Mouse (Mus musculus) ES-E14 (cell line): ENCODE data around the gene Nlrp4c. TPM values are rescaled to one million over a fixed set of nuclear protein-coding genes. Genes with fewer than 3 reads are reported as not detected.

ENCODE experiments used
- DNase-seq: peaks from one replicate; pipeline ENCODE4 v3.0.0-alpha.2; 2013; ENCODE audit warnings: low read depth, low spot score
- H3K27ac ChIP-seq: 2 replicates; pipeline ENCODE4 v1.5.1; 2012; ENCODE audit warnings: low read depth, mild to moderate bottlenecking, low read length, moderate library complexity, mixed read lengths; ENCODE audit not compliant: poor library complexity, insufficient read depth, severe bottlenecking
- H3K36me3 ChIP-seq: 2 replicates; pipeline ENCODE4 v1.6.1; 2012; ENCODE audit warnings: mild to moderate bottlenecking, low read length, moderate library complexity, mixed read lengths; ENCODE audit not compliant: control insufficient read depth, poor library complexity, insufficient read depth, severe bottlenecking
- H3K4me1 ChIP-seq, 2 experiments: fragments of 150-350 bp in 1 of 2; sonication (generic) in 1 of 2; 2 replicates each; pipeline ENCODE4 v1.6.1; 2012; ENCODE audit warnings: low read length in 2 of 2, mild to moderate bottlenecking in 1 of 2, mixed read lengths in 1 of 2; ENCODE audit not compliant: control insufficient read depth in 2 of 2, insufficient read depth in 2 of 2, poor library complexity in 1 of 2
- H3K4me3 ChIP-seq, 2 experiments: fragments of 150-350 bp in 1 of 2; sonication (generic) in 1 of 2; 2 replicates each; pipeline ENCODE4 v1.5.1; 2012; ENCODE audit warnings: low read length in 2 of 2, low read depth in 1 of 2, mild to moderate bottlenecking in 1 of 2, mixed read lengths in 1 of 2; ENCODE audit not compliant: insufficient read depth in 1 of 2, poor library complexity in 1 of 2, severe bottlenecking in 1 of 2
- H3K9ac ChIP-seq: 2 replicates; pipeline ENCODE4 v1.6.1; 2012; ENCODE audit warnings: low read depth, mild to moderate bottlenecking, low read length, mixed read lengths; ENCODE audit not compliant: poor library complexity, insufficient read depth, severe bottlenecking
- H3K9me3 ChIP-seq: fragments of 150-350 bp; sonication (generic); 2 replicates; pipeline ENCODE4 v1.6.1; 2012; ENCODE audit warnings: low read depth, mild to moderate bottlenecking, low read length; ENCODE audit not compliant: control insufficient read depth, insufficient read depth
- CHD2 ChIP-seq: IDR thresholded peaks from 2 replicates; pipeline ENCODE4 v1.6.1; 2014; ENCODE audit warnings: mild to moderate bottlenecking, low read depth, low read length, inconsistent platforms
- HCFC1 ChIP-seq: IDR thresholded peaks from 2 replicates; pipeline ENCODE4 v1.6.1; 2012; ENCODE audit warnings: low read length, inconsistent platforms, borderline replicate concordance; ENCODE audit not compliant: insufficient read depth
- MAFK ChIP-seq: IDR thresholded peaks from 2 replicates; pipeline ENCODE4 v1.6.1; 2014; ENCODE audit warnings: mild to moderate bottlenecking, low read depth, low read length, inconsistent platforms; ENCODE audit not compliant: insufficient read depth
- ZC3H11A ChIP-seq: IDR thresholded peaks from 2 replicates; pipeline ENCODE4 v1.6.1; 2012; ENCODE audit warnings: low read depth, mild to moderate bottlenecking, inconsistent platforms, low read length, borderline replicate concordance
- ZNF384 ChIP-seq: IDR thresholded peaks from 2 replicates; pipeline ENCODE4 v1.6.1; 2012; ENCODE audit warnings: low read depth, low read length, inconsistent platforms
- in situ Hi-C, 2 experiments: fragments of 600-800 bp; cut with MboI; formaldehyde crosslinking; loops; one replicate each; pipeline ENCODE4 v1.15.1; 2025; ENCODE audit warnings: low sequenced_read_pairs in 2 of 2, inconsistent platforms in 1 of 2; ENCODE audit not compliant: unreplicated experiment in 2 of 2
- total RNA-seq: library from RNA; depleted of rRNA; stranded (reverse); fragments of 300-350 nt; gene quantifications from 2 replicates; pipeline ENCODE4 v1.2.3, GENCODE M21; 2012

Nlrp4c gene
- total RNA-seq, 1 experiment = 5.5 TPM

- TF ChIP-seq ZNF384 (no peak), ZC3H11A (no peak), MAFK (no peak), HCFC1 (no peak), CHD2 (no peak)
- Histone ChIP-seq H3K9me3 (no peaks in the 10 kb centered on the region), H3K36me3 (no peaks in the 10 kb centered on the region; the same call in 1 of the 2 replicates), H3K4me1 (no peaks in the 10 kb centered on the region), H3K9ac (no peak overlapping the region), H3K4me3 (no peak overlapping the region), H3K27ac (no peak overlapping the region)
- DNase-seq = no peak
- in situ Hi-C loops = no loop called here
Measured at GRCm38 (mm10) chr7:6139295-6139694, 94.3 kb downstream of the Nlrp4c start.

GRCm38 (mm10) chr7:6143991-6144531, 99.1 kb downstream of the Nlrp4c start:
- in situ Hi-C loops = no loop called here
- H3K4me1 ChIP-seq = peaks cover 7 to 12% of the 10 kb centered on the region in 2 experiments; a peak in 3 of 4 replicates

GRCm38 (mm10) chr7:6145423-6146188, 100.6 kb downstream of the Nlrp4c start:
- Histone ChIP-seq H3K9ac (no peak overlapping the region), H3K27ac (no peak overlapping the region), H3K4me3 (no peak overlapping the region), H3K4me1 (peaks cover 7 to 14% of the 10 kb centered on the region in 2 experiments; a peak in 3 of 4 replicates), H3K9me3 (no peaks in the 10 kb centered on the region), H3K36me3 (no peaks in the 10 kb centered on the region; the same call in 1 of the 2 replicates)
- no peak for DNase-seq
- TF ChIP-seq HCFC1 = no peak
- TF ChIP-seq ZC3H11A = no peak
- TF ChIP-seq ZNF384 = no peak
- TF ChIP-seq MAFK = no peak
- no peak for TF ChIP-seq CHD2
- in situ Hi-C loops = no loop called here

More at GRCm38 (mm10) chr7:6143991-6144531, 99.1 kb downstream of the Nlrp4c start:
- no peak overlapping the region for H3K9ac ChIP-seq
- H3K27ac ChIP-seq = no peak overlapping the region
- TF ChIP-seq ZC3H11A (no peak), MAFK (no peak), ZNF384 (no peak), HCFC1 (no peak)
- H3K4me3 ChIP-seq = no peak overlapping the region
- no peaks in the 10 kb centered on the region; the same call in 1 of the 2 replicates for H3K36me3 ChIP-seq
- no peak for DNase-seq
- H3K9me3 ChIP-seq = no peaks in the 10 kb centered on the region

GRCm38 (mm10) chr7:6146194-6146981, 101.4 kb downstream of the Nlrp4c start:
- Histone ChIP-seq H3K27ac (no peak overlapping the region), H3K4me3 (no peak overlapping the region), H3K9ac (no peak overlapping the region), H3K4me1 (peaks cover 7 to 14% of the 10 kb centered on the region in 2 experiments; a peak in 3 of 4 replicates), H3K9me3 (no peaks in the 10 kb centered on the region), H3K36me3 (no peaks in the 10 kb centered on the region; the same call in 1 of the 2 replicates)
- TF ChIP-seq ZNF384 (no peak), ZC3H11A (no peak), MAFK (no peak), CHD2 (no peak), HCFC1 (no peak)
- in situ Hi-C loops = no loop called here
- DNase-seq = no peak
